Mouse (Mus musculus) lung, postnatal 0 days (tissue): ENCODE results near the gene Pih1d1. TPM values are rescaled to one million over a fixed set of nuclear protein-coding genes. Genes with fewer than 3 reads are reported as not detected.
A peak's percentile ranks its signal among the peaks of the same experiment; 100 is the strongest.
"Not testable (repeated sequence)": the region's sequence is repeated elsewhere in the genome, so short reads cannot be mapped to it uniquely, and the experiment has no call there.

Source experiments
- ATAC-seq: fragments of 200-750 bp; cut with Nextera tagmentation; 2 replicates; pipeline ENCODE4 v1.8.0; 2017; ENCODE audit warnings: moderate library complexity
- DNase-seq: peaks from one replicate; pipeline ENCODE4 v3.0.0-alpha.2; 2016; ENCODE audit warnings: low spot score
- H3K27ac ChIP-seq: fragments of 300-500 bp; sonication (generic); 2 replicates; pipeline ENCODE4 v1.5.1; 2014; ENCODE audit warnings: antibody characterized with exemption, mild to moderate bottlenecking, low read length, mixed read lengths
- H3K27me3 ChIP-seq: fragments of 300-500 bp; sonication (generic); replicated peaks from 2 replicates; pipeline ENCODE4 v1.6.1; 2014; ENCODE audit warnings: low read length, mixed read lengths; ENCODE audit not compliant: insufficient read depth
- H3K36me3 ChIP-seq: fragments of 300-500 bp; sonication (generic); 2 replicates; pipeline ENCODE4 v1.6.1; 2014; ENCODE audit warnings: low read length, mixed read lengths; ENCODE audit not compliant: insufficient read depth
- H3K4me1 ChIP-seq: fragments of 300-500 bp; sonication (generic); 2 replicates; pipeline ENCODE4 v1.6.1; 2014; ENCODE audit warnings: antibody characterized with exemption, low read depth, low read length, mixed read lengths; ENCODE audit not compliant: insufficient read depth
- H3K4me2 ChIP-seq: fragments of 300-500 bp; sonication (generic); replicated peaks from 2 replicates; pipeline ENCODE4 v1.6.1; 2014; ENCODE audit warnings: low read depth, mild to moderate bottlenecking, low read length, moderate library complexity, mixed read lengths
- H3K4me3 ChIP-seq: fragments of 300-500 bp; sonication (generic); 2 replicates; pipeline ENCODE4 v1.5.1; 2014; ENCODE audit warnings: low read depth, low read length
- H3K9ac ChIP-seq: fragments of 300-500 bp; sonication (generic); replicated peaks from 2 replicates; pipeline ENCODE4 v1.6.1; 2014; ENCODE audit warnings: low read depth, mild to moderate bottlenecking
- H3K9me3 ChIP-seq: fragments of 300-500 bp; sonication (generic); 2 replicates; pipeline ENCODE4 v1.6.1; 2016; ENCODE audit warnings: low read length, mixed read lengths
- CTCF ChIP-seq: IDR thresholded peaks from 2 replicates; pipeline ENCODE4 v1.5.1; 2016; ENCODE audit warnings: antibody characterized with exemption, mild to moderate bottlenecking
- EP300 ChIP-seq: IDR thresholded peaks from 2 replicates; pipeline ENCODE4 v1.6.1; 2016; ENCODE audit warnings: antibody characterized with exemption, mild to moderate bottlenecking, control low read depth
- WGBS: fragments of 180-500 bp; shearing (Covaris S2); extraction: QIAGEN DNeasy Blood & Tissue Kit; methylation state at CpG from one replicate; pipeline ENCODE4 v1.1.7; 2014; 5-methylcytosine and 5-hydroxymethylcytosine counted together
- polyA plus RNA-seq: library from polyadenylated mRNA; unstranded; fragments of >200 nt; fragmentation: Nextera tagmentation; extraction: Ambion mirVana; gene quantifications from 2 replicates; pipeline ENCODE4 v1.2.1, GENCODE M21; 2015

Gene Pih1d1
- polyA plus RNA-seq, 1 experiment from 2014 or later: 51.7 TPM

- ATAC-seq: no peak
- H3K4me3 ChIP-seq: no peak overlapping the region
- H3K27ac ChIP-seq: no peak overlapping the region; the same call in 1 of the 2 replicates
- H3K9me3 ChIP-seq: no peaks in the 10 kb centered on the region
- TF ChIP-seq CTCF (no peak), EP300 (no peak)
- no peak overlapping the region for H3K9ac ChIP-seq
- no peak overlapping the region for H3K4me2 ChIP-seq
- H3K27me3 ChIP-seq: no peaks in the 10 kb centered on the region
- WGBS: 52% methylated on average over 4 of the region's 4 CpGs
- H3K36me3 ChIP-seq: 0 out of 2 replicates have a peak, but pooled peaks cover 9% of the 10 kb centered on the region
- H3K4me1 ChIP-seq: no peaks in the 10 kb centered on the region
- no peak for DNase-seq
Observed at GRCm38 (mm10) chr7:45150321-45150720, 3.8 kb upstream of the Pih1d1 start.

- Histone ChIP-seq H3K27me3 (no peaks in the 10 kb centered on the region), H3K4me3 (no peak overlapping the region), H3K36me3 (no peaks in the 10 kb centered on the region), H3K9ac (no peak overlapping the region), H3K4me1 (no peaks in the 10 kb centered on the region), H3K9me3 (no peaks in the 10 kb centered on the region), H3K27ac (peak overlapping the region; percentile 22; the same call in 1 of the 2 replicates), H3K4me2 (no peak overlapping the region)
- DNase-seq (peak; percentile 64), ATAC-seq (no peak)
- WGBS: 20% methylated on average over 11 of the region's 11 CpGs
- TF ChIP-seq CTCF (no peak), EP300 (no peak)
Observed at GRCm38 (mm10) chr7:45151303-45151702, 2.8 kb upstream of the Pih1d1 start.

- not testable (repeated sequence) for H3K4me3 ChIP-seq, H3K27ac ChIP-seq, H3K4me2 ChIP-seq, H3K27me3 ChIP-seq, ATAC-seq, H3K9me3 ChIP-seq, H3K36me3 ChIP-seq, H3K4me1 ChIP-seq, DNase-seq, H3K9ac ChIP-seq
- 91% methylated on average over 2 of the region's 2 CpGs for WGBS
Observed at GRCm38 (mm10) chr7:45153052-45153451, 1.1 kb upstream of the Pih1d1 start.

- Histone ChIP-seq H3K4me2 (peak overlapping the region; percentile 58), H3K9me3 (no peaks in the 10 kb centered on the region), H3K36me3 (no peaks in the 10 kb centered on the region), H3K27ac (peak overlapping the region; percentile 94), H3K4me1 (no peaks in the 10 kb centered on the region), H3K9ac (peak overlapping the region; percentile 67), H3K27me3 (no peaks in the 10 kb centered on the region), H3K4me3 (peak overlapping the region; percentile 71)
- no peak for ATAC-seq
- WGBS: 2% methylated on average over 5 of the region's 5 CpGs
- TF ChIP-seq CTCF (no peak), EP300 (no peak)
- DNase-seq: peak; percentile 16
Observed at GRCm38 (mm10) chr7:45153586-45153985, 517 bp upstream of the Pih1d1 start.

GRCm38 (mm10) chr7:45154993-45155514, 951 bp downstream of the Pih1d1 start:
- H3K4me1 ChIP-seq: no peaks in the 10 kb centered on the region
- 71% methylated on average over 12 of the region's 12 CpGs for WGBS
- H3K27ac ChIP-seq: no peak overlapping the region
- ATAC-seq: peak; percentile 51
- DNase-seq: peak; percentile 64
- H3K9me3 ChIP-seq: no peaks in the 10 kb centered on the region
- peak overlapping the region; percentile 71 for H3K4me3 ChIP-seq
- H3K9ac ChIP-seq: no peak overlapping the region
- TF ChIP-seq EP300 (no peak), CTCF (peak; percentile 67)
- H3K4me2 ChIP-seq: peak overlapping the region; percentile 58; the same call in 1 of the 2 replicates
- no peaks in the 10 kb centered on the region for H3K27me3 ChIP-seq
- no peaks in the 10 kb centered on the region for H3K36me3 ChIP-seq

- no peak for DNase-seq
- H3K4me1 ChIP-seq: no peaks in the 10 kb centered on the region
- no peaks in the 10 kb centered on the region for H3K27me3 ChIP-seq
- no peak overlapping the region for H3K27ac ChIP-seq
- H3K4me3 ChIP-seq: no peak overlapping the region
- H3K36me3 ChIP-seq: no peaks in the 10 kb centered on the region
- ATAC-seq: no peak
- no peak overlapping the region for H3K9ac ChIP-seq
- H3K4me2 ChIP-seq: no peak overlapping the region
- no peaks in the 10 kb centered on the region for H3K9me3 ChIP-seq
- 83% methylated on average over 9 of the region's 9 CpGs for WGBS
- TF ChIP-seq CTCF: no peak
- TF ChIP-seq EP300: no peak
Observed at GRCm38 (mm10) chr7:45155590-45155989, 1.5 kb downstream of the Pih1d1 start.

- no peak overlapping the region for H3K4me3 ChIP-seq
- no peak for ATAC-seq
- no peak overlapping the region for H3K9ac ChIP-seq
- WGBS: 88% methylated on average over 15 of the region's 15 CpGs
- H3K27ac ChIP-seq: no peak overlapping the region
- H3K36me3 ChIP-seq: no peaks in the 10 kb centered on the region
- no peak for TF ChIP-seq CTCF
- TF ChIP-seq EP300: no peak
- no peaks in the 10 kb centered on the region for H3K9me3 ChIP-seq
- H3K4me1 ChIP-seq: no peaks in the 10 kb centered on the region
- H3K4me2 ChIP-seq: no peak overlapping the region
- no peaks in the 10 kb centered on the region for H3K27me3 ChIP-seq
- no peak for DNase-seq
Observed at GRCm38 (mm10) chr7:45156206-45156605, 2.1 kb downstream of the Pih1d1 start.
